Mouse (Mus musculus) small intestine, adult 2 months (tissue): ENCODE results near the gene Atl1.

Source experiments
- CTCF ChIP-seq: fragments of 200-500 bp; IDR thresholded peaks from 2 replicates; pipeline ENCODE4 v1.5.1; 2012; ENCODE audit warnings: low read depth, mild to moderate bottlenecking, control low read depth, inconsistent platforms, low read length, moderate library complexity, mixed read lengths; ENCODE audit not compliant: insufficient replicate concordance, insufficient read length; ENCODE audit errors: extremely low read depth
- POLR2A ChIP-seq: fragments of 200-500 bp; IDR thresholded peaks from 2 replicates; pipeline ENCODE4 v1.6.1; 2012; ENCODE audit warnings: low read depth, mild to moderate bottlenecking, control low read depth, inconsistent platforms, low read length, moderate library complexity

DNA sequence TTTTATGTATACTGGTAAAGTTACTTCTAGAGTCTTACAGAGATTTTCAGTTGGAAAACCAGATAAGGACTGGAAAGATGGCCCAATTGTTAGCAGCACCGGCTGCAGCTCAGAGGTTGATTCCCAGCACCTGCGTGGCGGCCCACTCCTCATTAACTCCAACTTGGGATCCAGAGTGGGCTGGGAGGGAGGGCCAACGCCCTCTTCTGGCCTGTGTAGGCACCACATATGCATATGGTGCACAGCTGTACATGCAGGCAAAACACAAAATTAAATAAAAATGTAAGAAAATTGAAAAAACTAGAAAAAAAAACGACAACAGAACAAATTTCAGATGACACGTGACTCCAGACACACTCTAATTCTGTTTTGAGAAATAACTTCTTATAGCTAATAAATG is 1.5 kb downstream of the Atl1 start:
- TF ChIP-seq CTCF = peak; percentile 34; the same call in 1 of the 2 replicates
- TF ChIP-seq POLR2A = no peak
